Mouse (Mus musculus): ENCODE results near the gene Cep170b.

Gene Cep170b

GRCm38 (mm10) chr12:112702374-112703320 is 17.6 kb upstream of the Cep170b start:
- DNase-seq (ENCODE audit: low spot score), result no peak

- DNase-seq (ENCODE audit: low spot score), result peak; percentile 84
Observed at GRCm38 (mm10) chr12:112706704-112707572, 13.3 kb upstream of the Cep170b start.

GRCm38 (mm10) chr12:112707573-112707869 is 12.7 kb upstream of the Cep170b start:
- no peak for DNase-seq (ENCODE audit: low spot score)

GRCm38 (mm10) chr12:112713984-112714383 is 6.3 kb upstream of the Cep170b start:
- DNase-seq (ENCODE audit: low spot score), result no peak

GRCm38 (mm10) chr12:112717140-112717539 is 3.1 kb upstream of the Cep170b start:
- no peak for DNase-seq (ENCODE audit: low spot score)

- no peak for DNase-seq (ENCODE audit: low spot score)
Observed at GRCm38 (mm10) chr12:112718995-112719394, 1.3 kb upstream of the Cep170b start.

- DNase-seq (ENCODE audit: low spot score), result no peak
Observed at GRCm38 (mm10) chr12:112720890-112721423, 702 bp downstream of the Cep170b start.

- no peak for DNase-seq (ENCODE audit: low spot score)
Observed at GRCm38 (mm10) chr12:112721424-112722239, 1.4 kb downstream of the Cep170b start.

GRCm38 (mm10) chr12:112722240-112723027 is 2.2 kb downstream of the Cep170b start:
- DNase-seq (ENCODE audit: low spot score), result no peak

GRCm38 (mm10) chr12:112723028-112723330 is 2.7 kb downstream of the Cep170b start:
- no peak for DNase-seq (ENCODE audit: low spot score)

- no peak for DNase-seq (ENCODE audit: low spot score)
Observed at GRCm38 (mm10) chr12:112723445-112723844, 3.2 kb downstream of the Cep170b start.

GRCm38 (mm10) chr12:112724077-112724805 is 4.0 kb downstream of the Cep170b start:
- DNase-seq (ENCODE audit: low spot score), result peak; percentile 72

GRCm38 (mm10) chr12:112727801-112728200 is 7.5 kb downstream of the Cep170b start:
- DNase-seq (ENCODE audit: low spot score), result no peak

- no peak for DNase-seq (ENCODE audit: low spot score)
Observed at GRCm38 (mm10) chr12:112730808-112731207, 10.6 kb downstream of the Cep170b start.

- DNase-seq (ENCODE audit: low spot score), result no peak
Observed at GRCm38 (mm10) chr12:112732591-112732990, 12.3 kb downstream of the Cep170b start.

GRCm38 (mm10) chr12:112734108-112734820 is 14.0 kb downstream of the Cep170b start:
- DNase-seq (ENCODE audit: low spot score), result no peak

- no peak for DNase-seq (ENCODE audit: low spot score)
Observed at GRCm38 (mm10) chr12:112734881-112735655, 14.8 kb downstream of the Cep170b start.

- DNase-seq (ENCODE audit: low spot score), result no peak
Observed at GRCm38 (mm10) chr12:112735896-112736635, 15.8 kb downstream of the Cep170b start.
